In genomic region chr19:55218741-55219221, GRCm38 (mm10) we compare ENCODE assay signal across 8 mouse cellular contexts. TPM values are rescaled to one million over a fixed set of nuclear protein-coding genes. Genes with fewer than 3 reads are reported as not detected.
DNase-seq lines count a peak whose midpoint lies in the region; ATAC-seq lines count a peak whose summit lies in the region.

No protein-coding gene starts in this region.

- DNase-seq in heart, embryonic 10.5 days (ENCODE audit: low spot score) = no peak
- DNase-seq in heart, adult 9 months (ENCODE audit: low spot score in 2 of 2) = no peak
- DNase-seq in MEL-GATA-1-ER (ENCODE audit: extremely low read depth, low read depth) = peak; percentile 92
- no peak for DNase-seq in hindbrain, embryonic 11.5 days (ENCODE audit: low spot score)
- no peak for DNase-seq in cerebellum, postnatal 4 days (ENCODE audit: low spot score in 2 of 2)
- no peak for DNase-seq in embryo, embryonic 10.5 days (ENCODE audit: low spot score)
- DNase-seq in urinary bladder, postnatal 25 days (ENCODE audit: low spot score) = no peak

- WGBS in heart, embryonic 10.5 days = 5% methylated on average over 12 of the region's 12 CpGs
- 31% methylated on average over 12 of the region's 12 CpGs for WGBS in hindbrain, embryonic 11.5 days

- H3K4me3 ChIP-seq in heart, embryonic 10.5 days = peak overlapping the region; percentile 59
- H3K4me3 ChIP-seq in hindbrain, embryonic 11.5 days (ENCODE audit: low read depth, low read length) = no peak overlapping the region; the same call in 1 of the 2 replicates

- peak overlapping the region; percentile 45 for H3K4me2 ChIP-seq in hindbrain, embryonic 11.5 days (replicated peaks; ENCODE audit: low read depth, low read length)

- no peaks in the 10 kb centered on the region for H3K9me3 ChIP-seq in heart, embryonic 10.5 days
- no peaks in the 10 kb centered on the region for H3K9me3 ChIP-seq in hindbrain, embryonic 11.5 days (ENCODE audit: control insufficient read depth, low read length)

- peak overlapping the region; percentile 44; the same call in 1 of the 2 replicates for H3K9ac ChIP-seq in hindbrain, embryonic 11.5 days (ENCODE audit: low read depth, low read length)

- no peaks in the 10 kb centered on the region for H3K27me3 ChIP-seq in heart, embryonic 10.5 days (ENCODE audit: insufficient read depth, poor library complexity, severe bottlenecking)
- H3K27me3 ChIP-seq in hindbrain, embryonic 11.5 days (ENCODE audit: control insufficient read depth, insufficient read depth, low read length) = no peaks in the 10 kb centered on the region

- H3K4me1 ChIP-seq in heart, embryonic 10.5 days = peaks cover 17% of the 10 kb centered on the region
- H3K4me1 ChIP-seq in hindbrain, embryonic 11.5 days (replicated peaks; ENCODE audit: control insufficient read depth, insufficient read depth, low read length) = no peaks in the 10 kb centered on the region

- peak overlapping the region; percentile 78; the same call in 1 of the 2 replicates for H3K27ac ChIP-seq in heart, embryonic 10.5 days
- H3K27ac ChIP-seq in hindbrain, embryonic 11.5 days (ENCODE audit: low read depth, low read length) = no peak overlapping the region

- no peaks in the 10 kb centered on the region for H3K36me3 ChIP-seq in heart, embryonic 10.5 days
- H3K36me3 ChIP-seq in hindbrain, embryonic 11.5 days (ENCODE audit: control insufficient read depth, insufficient read depth, low read length) = no peaks in the 10 kb centered on the region

- no peak for ATAC-seq in hindbrain, embryonic 11.5 days (ENCODE audit: low FRiP score)
- peak; percentile 91 for ATAC-seq in megakaryocyte-erythroid progenitor cell, adult 5-6 weeks (replicated peaks; ENCODE audit: low FRiP score, low TSS enrichment, poor library complexity, severe bottlenecking)

RNA-seq across cellular contexts. Expression of gene Gucy2g, which starts 22.3 kb away (rescaled TPM):
- 0.04 TPM in 1 of 2 replicates, not detected in the other for polyA plus RNA-seq in heart, embryonic 10.5 days (2016; fragmentation: Nextera tagmentation; extraction: Ambion mirVana)
- not detected in 2 replicates for polyA plus RNA-seq in hindbrain, embryonic 11.5 days (2014; fragmentation: Nextera tagmentation; extraction: Ambion mirVana)
- total RNA-seq in megakaryocyte-erythroid progenitor cell, adult 5-6 weeks (2014; fragmentation: Nextera tagmentation) = not detected in 2 replicates
- total RNA-seq in megakaryocyte-erythroid progenitor cell, adult 5-6 weeks (2017) = not detected in 2 replicates

RNA-seq across cellular contexts. Expression of gene Acsl5, which starts 33.0 kb away (rescaled TPM):
- polyA plus RNA-seq in heart, embryonic 10.5 days (2016; fragmentation: Nextera tagmentation; extraction: Ambion mirVana) = 33.7 and 42.3 TPM in 2 replicates
- 19.9 and 25.3 TPM in 2 replicates for polyA plus RNA-seq in hindbrain, embryonic 11.5 days (2014; fragmentation: Nextera tagmentation; extraction: Ambion mirVana)
- 180 and 241 TPM in 2 replicates for total RNA-seq in megakaryocyte-erythroid progenitor cell, adult 5-6 weeks (2014; fragmentation: Nextera tagmentation)
- 295 and 345 TPM in 2 replicates for total RNA-seq in megakaryocyte-erythroid progenitor cell, adult 5-6 weeks (2017)

RNA-seq across cellular contexts. Expression of gene Tectb, which starts 38.2 kb away (rescaled TPM):
- polyA plus RNA-seq in heart, embryonic 10.5 days (2016; fragmentation: Nextera tagmentation; extraction: Ambion mirVana) = 0.08 TPM in 1 of 2 replicates, not detected in the other
- polyA plus RNA-seq in hindbrain, embryonic 11.5 days (2014; fragmentation: Nextera tagmentation; extraction: Ambion mirVana) = 0.13 TPM in 1 of 2 replicates, not detected in the other
- not detected in 2 replicates for total RNA-seq in megakaryocyte-erythroid progenitor cell, adult 5-6 weeks (2014; fragmentation: Nextera tagmentation)
- not detected in 2 replicates for total RNA-seq in megakaryocyte-erythroid progenitor cell, adult 5-6 weeks (2017)
